Mouse (Mus musculus) heart, adult 2 months (tissue): ENCODE measurements around the gene Serf1. TPM values are rescaled to one million over a fixed set of nuclear protein-coding genes. Genes with fewer than 3 reads are reported as not detected.

Experiments
- DNase-seq, 2 experiments: peaks; one replicate each; pipeline ENCODE4 v3.0.0; 2021
- H3K27ac ChIP-seq: fragments of 200-600 bp; 2 replicates; pipeline ENCODE4 v1.8.1; 2022
- H3K27me3 ChIP-seq: fragments of 200-500 bp; 2 replicates; pipeline ENCODE4 v1.6.1; 2012; ENCODE audit warnings: mild to moderate bottlenecking, low read length, inconsistent platforms, mixed read lengths; ENCODE audit not compliant: control insufficient read depth, insufficient read depth
- H3K36me3 ChIP-seq: fragments of 200-500 bp; 2 replicates; pipeline ENCODE4 v1.6.1; 2012; ENCODE audit warnings: low read length, inconsistent platforms; ENCODE audit not compliant: control insufficient read depth, insufficient read depth
- H3K4me1 ChIP-seq: fragments of 200-500 bp; 2 replicates; pipeline ENCODE4 v1.6.1; 2011; ENCODE audit warnings: low read length; ENCODE audit not compliant: control insufficient read depth, insufficient read depth
- H3K4me3 ChIP-seq: fragments of 200-600 bp; 2 replicates; pipeline ENCODE4 v1.8.1; 2022
- H3K79me2 ChIP-seq: fragments of 200-500 bp; replicated peaks from 2 replicates; pipeline ENCODE4 v1.6.1; 2012; ENCODE audit warnings: mild to moderate bottlenecking, inconsistent platforms, low read length, moderate library complexity, mixed read lengths; ENCODE audit not compliant: control insufficient read depth, insufficient read depth
- H3K9ac ChIP-seq: fragments of 200-500 bp; 2 replicates; pipeline ENCODE4 v1.6.1; 2012; ENCODE audit warnings: low read depth, mild to moderate bottlenecking, control low read depth, inconsistent platforms, low read length, mixed read lengths
- CTCF ChIP-seq: fragments of 200-600 bp; IDR thresholded peaks from 2 replicates; pipeline ENCODE4 v1.8.1; 2022; ENCODE audit warnings: antibody characterized with exemption, mild to moderate bottlenecking, moderate library complexity
- EP300 ChIP-seq: fragments of 200-500 bp; IDR thresholded peaks from 2 replicates; pipeline ENCODE4 v1.6.1; 2011; ENCODE audit warnings: low read depth, low read length, control low read depth; ENCODE audit not compliant: insufficient read depth
- POLR2A ChIP-seq: fragments of 200-500 bp; IDR thresholded peaks from 2 replicates; pipeline ENCODE4 v1.6.1; 2011; ENCODE audit warnings: mild to moderate bottlenecking, low read depth, low read length, control low read depth; ENCODE audit not compliant: insufficient read depth
- WGBS: fragments of 180-500 bp; shearing (Covaris S2); methylation state at CpG from one replicate; pipeline ENCODE4 v1.1.7; 2018; 5-methylcytosine and 5-hydroxymethylcytosine counted together
- intact Hi-C: fragments of 180-260 bp; cut with DNase I; formaldehyde crosslinking; loops from one replicate; pipeline ENCODE4 v1.15.1; 2025
- long read RNA-seq: library from polyadenylated mRNA; stranded (forward); transcript quantifications from one replicate; pipeline ENCODE4 v2.0.0, GENCODE M21; 2021
- polyA plus RNA-seq: library from polyadenylated mRNA; depleted of rRNA; stranded (reverse); fragments of >200 nt; gene quantifications from 2 replicates; pipeline ENCODE4 v1.2.3, GENCODE M21; 2012; rRNA removed
- total RNA-seq, 2 experiments: library from RNA; stranded (reverse); gene quantifications; 2 replicates each; pipeline ENCODE4 v1.2.3; 2021

The Serf1 gene
- total RNA-seq (1 to 10 TPM; 3.3 to 8.1 TPM), polyA plus RNA-seq (1.3 and 2.9 TPM in 2 replicates)
- long read RNA-seq, transcript Serf1-201 (3 exons, 601 nt) = major isoform, 14 of 14 reads
- long read RNA-seq, partial matches to known transcripts = 0 of 14 reads
- long read RNA-seq, other reads (novel, unspliced or antisense) = 0 of 14 reads

GRCm38 (mm10) chr13:100107652-100108472 lies at the start of gene Serf1:
Serf1 (plus strand) TSS chr13:100108012.
- Histone ChIP-seq H3K4me1 (peaks cover 2% of the 10 kb centered on the region), H3K9ac (peak within 1 kb of the TSS; percentile 56), H3K79me2 (no peaks in the 10 kb centered on the region), H3K36me3 (peaks cover 2% of the 10 kb centered on the region), H3K27me3 (no peaks in the 10 kb centered on the region), H3K27ac (peak within 1 kb of the TSS; percentile 22), H3K4me3 (peak within 1 kb of the TSS; percentile 59)
- TF ChIP-seq POLR2A (no peak), CTCF (no peak), EP300 (no peak)
- intact Hi-C loops = loop anchor here (10.0 kb wide), 1 partner anchor 763 kb away; the partner anchor contains the start of genes Mrps27 and Ptcd2
- WGBS = under 1% methylated on average over 72 of the region's 76 CpGs
- peak; percentile 89 for DNase-seq

DNA sequence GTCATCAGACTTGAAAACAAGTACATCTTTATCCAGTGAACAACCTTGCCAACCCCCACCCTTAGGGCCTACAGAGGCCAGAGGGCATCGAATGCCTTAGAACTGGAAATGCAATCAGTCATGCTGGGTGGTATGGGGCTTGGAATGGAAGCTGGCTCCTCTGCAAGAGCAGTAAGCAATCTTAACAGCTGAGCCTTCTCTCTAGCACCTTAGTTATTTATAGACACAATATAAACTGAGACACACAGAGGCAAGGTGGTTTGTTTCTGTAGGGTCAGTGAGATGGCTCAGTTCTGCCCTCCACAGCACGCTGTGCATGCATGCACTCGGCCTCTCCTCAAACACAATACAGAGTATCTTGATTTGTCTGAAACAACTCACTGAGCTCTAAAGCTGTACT lies 43.9 kb upstream of the Serf1 start:
- H3K79me2 ChIP-seq = no peaks in the 10 kb centered on the region
- no peaks in the 10 kb centered on the region for H3K27me3 ChIP-seq
- H3K27ac ChIP-seq = no peak overlapping the region
- no peak overlapping the region for H3K9ac ChIP-seq
- intact Hi-C loops = no loop called here
- H3K4me1 ChIP-seq = no peaks in the 10 kb centered on the region
- no peak overlapping the region for H3K4me3 ChIP-seq
- H3K36me3 ChIP-seq = peaks cover 3% of the 10 kb centered on the region; the same call in 1 of the 2 replicates
- DNase-seq = no peak
- TF ChIP-seq CTCF (no peak), EP300 (no peak), POLR2A (no peak)
- WGBS = 78% methylated on average over 3 of the region's 3 CpGs

GRCm38 (mm10) chr13:100067821-100068220 lies 40.0 kb upstream of the Serf1 start:
- intact Hi-C loops = no loop called here
- TF ChIP-seq EP300 (no peak), CTCF (no peak), POLR2A (no peak)
- no peak overlapping the region for H3K9ac ChIP-seq
- no peak for DNase-seq
- no peak overlapping the region for H3K4me3 ChIP-seq
- peaks cover 9% of the 10 kb centered on the region for H3K36me3 ChIP-seq
- WGBS = 58% methylated on average over 6 of the region's 6 CpGs
- H3K79me2 ChIP-seq = no peaks in the 10 kb centered on the region
- no peaks in the 10 kb centered on the region for H3K4me1 ChIP-seq
- H3K27ac ChIP-seq = no peak overlapping the region
- H3K27me3 ChIP-seq = no peaks in the 10 kb centered on the region

DNA sequence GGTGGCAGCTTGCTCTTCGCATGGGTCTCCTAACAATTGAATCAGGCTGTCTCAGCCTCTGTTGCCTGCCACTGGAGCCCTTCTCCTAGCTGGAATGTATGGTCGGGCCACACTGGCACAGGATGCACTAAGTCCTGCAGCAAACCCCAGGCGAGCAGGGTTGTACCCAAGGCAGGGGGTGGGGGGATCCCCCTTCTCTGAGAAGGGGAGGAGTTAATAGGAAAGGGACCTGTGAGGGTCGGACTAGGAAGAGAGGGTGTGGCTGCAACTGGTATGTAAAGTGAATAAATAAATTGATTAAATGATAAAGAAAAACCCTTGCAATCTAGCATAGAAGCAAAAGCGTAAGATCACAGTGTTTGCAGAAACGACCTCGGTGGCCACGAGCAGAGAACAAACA lies 36.3 kb upstream of the Serf1 start:
- intact Hi-C loops = no loop called here
- 88% methylated on average over 8 of the region's 8 CpGs for WGBS
- peaks cover 6% of the 10 kb centered on the region for H3K36me3 ChIP-seq
- H3K27me3 ChIP-seq = no peaks in the 10 kb centered on the region
- H3K4me1 ChIP-seq = no peaks in the 10 kb centered on the region
- H3K4me3 ChIP-seq = no peak overlapping the region
- TF ChIP-seq POLR2A (no peak), CTCF (no peak), EP300 (no peak)
- H3K27ac ChIP-seq = no peak overlapping the region
- H3K9ac ChIP-seq = no peak overlapping the region
- H3K79me2 ChIP-seq = no peaks in the 10 kb centered on the region
- DNase-seq = no peak

DNA sequence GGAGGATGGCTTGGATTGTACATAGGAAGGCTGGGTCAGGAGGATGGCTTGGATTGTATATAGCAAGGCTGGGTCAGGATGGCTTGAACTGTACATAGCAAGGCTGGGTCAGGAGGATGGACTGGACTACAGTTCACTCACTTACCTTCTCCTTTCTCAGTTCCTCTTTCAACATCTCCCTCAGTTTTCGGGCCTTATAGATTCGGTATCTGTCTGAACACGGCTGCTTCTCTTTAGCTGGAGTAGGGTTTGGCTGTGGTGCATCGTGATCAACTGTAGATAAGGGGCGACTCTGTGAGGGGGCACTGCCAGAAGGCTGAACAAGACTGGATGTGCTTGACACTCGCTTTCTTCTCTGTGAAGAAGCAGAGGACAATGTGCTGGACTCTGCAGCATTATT lies 9.0 kb upstream of the Serf1 start:
- TF ChIP-seq CTCF (no peak), EP300 (no peak), POLR2A (no peak)
- Histone ChIP-seq H3K27me3 (no peaks in the 10 kb centered on the region), H3K79me2 (no peaks in the 10 kb centered on the region), H3K4me1 (peaks cover 3% of the 10 kb centered on the region), H3K27ac (no peak overlapping the region), H3K9ac (no peak overlapping the region), H3K36me3 (peaks cover 6% of the 10 kb centered on the region), H3K4me3 (no peak overlapping the region)
- 82% methylated on average over 6 of the region's 6 CpGs for WGBS
- intact Hi-C loops = no loop called here
- DNase-seq = no peak
